Mouse (Mus musculus): Measurements from ENCODE around the gene Hist1h3b.
A peak's percentile ranks its signal among the peaks of the same experiment; 100 is the strongest.
"Not testable (repeated sequence)": the region's sequence is repeated elsewhere in the genome, so short reads cannot be mapped to it uniquely, and the experiment has no call there.

Hist1h3b gene

DNA sequence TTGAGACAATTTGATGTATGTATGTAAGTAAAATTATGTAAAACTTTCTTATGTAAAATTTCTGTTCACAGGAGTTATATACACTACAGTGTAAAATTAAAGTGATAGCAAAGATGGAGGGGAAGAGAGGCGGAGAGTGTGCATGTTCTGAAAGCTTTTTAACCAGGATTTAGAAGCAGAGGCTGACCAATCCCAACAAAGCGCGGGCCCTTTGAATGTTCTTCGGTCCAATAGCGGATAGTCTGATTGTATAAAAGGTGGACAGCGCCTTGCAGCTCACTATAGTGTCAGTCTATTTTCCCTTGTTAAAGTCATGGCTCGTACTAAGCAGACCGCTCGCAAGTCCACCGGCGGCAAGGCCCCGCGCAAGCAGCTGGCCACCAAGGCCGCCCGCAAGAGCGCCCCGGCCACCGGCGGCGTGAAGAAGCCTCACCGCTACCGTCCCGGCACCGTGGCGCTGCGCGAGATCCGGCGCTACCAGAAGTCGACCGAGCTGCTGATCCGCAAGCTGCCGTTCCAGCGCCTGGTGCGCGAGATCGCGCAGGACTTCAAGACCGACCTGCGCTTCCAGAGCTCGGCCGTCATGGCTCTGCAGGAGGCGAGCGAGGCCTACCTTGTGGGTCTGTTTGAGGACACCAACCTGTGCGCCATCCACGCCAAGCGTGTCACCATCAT, at the start of gene Hist1h3b:
Hist1h3b (plus strand) TSS at position 201 of the 675 bp plus-strand sequence.
- DNase-seq (ENCODE audit: low spot score in 2 of 2), result peak in 1 of 2 experiments; percentile 74

DNA sequence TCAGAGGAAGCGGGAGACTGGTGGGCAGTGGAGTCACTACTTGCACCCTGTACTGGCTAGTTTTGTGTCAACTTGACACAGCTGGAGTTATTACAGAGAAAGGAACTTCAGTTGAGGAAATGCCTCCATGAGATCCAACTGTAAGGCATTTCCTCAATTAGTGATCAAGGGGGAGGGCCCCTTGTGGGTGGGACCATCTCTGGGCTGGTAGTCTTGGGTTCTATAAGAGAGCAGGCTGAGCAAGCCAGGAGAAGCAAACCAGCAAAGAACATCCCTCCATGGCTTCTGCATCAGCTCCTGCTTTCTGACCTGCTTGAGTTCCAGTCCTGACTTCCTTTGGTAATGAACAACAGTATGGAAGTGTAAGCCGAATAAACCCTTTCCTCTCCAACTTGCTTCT, 49.3 kb upstream of the Hist1h3b start:
- DNase-seq (ENCODE audit: low spot score in 2 of 2), result not testable (repeated sequence)

DNA sequence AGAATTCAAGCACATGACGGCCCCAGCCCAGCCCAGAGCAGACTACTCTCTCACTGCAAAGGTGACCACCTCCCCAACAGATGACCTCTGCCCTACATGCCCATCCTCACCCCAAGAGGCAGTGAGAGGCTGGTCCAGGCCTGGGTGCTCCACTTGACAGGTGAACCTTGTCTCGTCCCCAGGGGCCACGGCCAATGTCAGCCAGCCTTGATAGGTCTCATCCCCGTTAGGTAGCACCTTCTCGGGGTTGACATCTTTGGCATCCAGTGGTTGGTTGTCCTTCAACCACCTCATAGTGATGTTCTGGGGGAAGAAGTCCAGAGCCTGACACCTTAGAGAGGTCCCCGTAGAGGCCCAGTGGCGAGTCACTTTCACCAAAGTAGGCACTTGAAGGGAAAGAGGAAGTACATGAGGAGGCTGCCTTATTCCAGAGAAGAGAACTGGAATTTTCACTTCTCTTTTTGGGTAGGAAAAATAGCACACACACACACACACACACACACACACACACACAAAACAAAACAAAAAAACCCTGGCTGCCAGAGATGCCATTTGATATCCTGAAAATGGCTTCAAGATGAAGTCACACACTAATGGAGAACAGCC, 46.2 kb upstream of the Hist1h3b start:
- no peak for DNase-seq (ENCODE audit: low spot score in 2 of 2)

DNA sequence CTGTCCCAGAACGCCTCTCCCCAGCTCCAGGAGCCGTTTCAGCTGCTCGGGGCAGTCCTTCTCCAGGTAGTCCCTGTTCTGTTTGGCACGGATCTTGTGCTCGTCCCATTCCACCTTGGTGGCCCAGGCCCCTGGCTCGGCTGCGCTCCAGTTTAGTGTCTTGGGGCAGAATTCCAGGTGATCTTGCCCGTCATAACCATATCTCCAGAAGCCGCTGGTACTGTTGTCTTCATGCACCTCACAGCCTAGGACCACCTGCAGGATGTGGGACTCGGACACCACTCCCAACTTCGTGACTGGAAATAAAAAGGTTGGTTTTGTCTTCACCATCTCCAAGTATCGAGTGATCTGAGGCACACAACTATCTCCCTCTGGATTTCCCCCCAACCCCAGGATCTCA, 45.3 kb upstream of the Hist1h3b start:
- no peak for DNase-seq (ENCODE audit: low spot score in 2 of 2)

DNA sequence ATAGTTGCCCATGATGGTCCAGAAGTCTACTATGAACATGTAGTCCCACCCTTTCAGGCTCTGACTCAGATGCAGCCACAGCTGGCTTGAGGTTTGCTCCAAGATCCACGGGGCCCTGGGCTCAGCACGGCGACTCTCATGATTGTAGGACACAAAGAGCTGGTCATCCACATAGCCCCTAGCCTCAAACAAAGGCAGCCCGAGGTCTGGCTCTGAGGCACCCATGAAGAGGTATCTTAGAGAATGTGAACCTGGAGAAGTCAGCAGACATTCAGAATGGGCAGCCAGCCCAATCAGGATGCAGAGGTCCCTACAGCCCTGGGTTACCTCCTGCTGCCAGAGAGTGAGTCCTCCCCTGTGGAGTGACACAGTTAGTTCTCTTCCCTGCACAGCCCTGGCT, 44.0 kb upstream of the Hist1h3b start:
- DNase-seq (ENCODE audit: low spot score in 2 of 2), result no peak

DNA sequence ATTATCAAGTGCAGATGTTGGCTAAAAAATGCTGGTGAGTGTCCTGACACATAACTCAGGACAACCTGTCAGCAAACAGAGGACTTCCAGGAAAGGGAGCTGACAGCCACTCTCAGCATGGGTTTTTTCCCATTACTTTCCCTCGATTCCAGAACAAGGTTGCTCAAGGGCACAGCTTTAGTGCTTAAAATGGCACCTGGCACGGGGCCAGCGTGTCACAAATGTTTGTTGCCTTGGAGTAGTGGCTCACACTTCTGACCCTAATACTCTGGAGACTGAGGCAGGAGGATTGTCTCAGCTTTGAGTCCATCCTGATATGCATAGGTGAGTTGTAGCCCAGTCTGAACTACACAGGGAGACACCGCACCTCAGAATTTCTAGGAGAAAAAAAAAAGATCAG, 43.4 kb upstream of the Hist1h3b start:
- DNase-seq (ENCODE audit: low spot score in 2 of 2), result no peak

DNA sequence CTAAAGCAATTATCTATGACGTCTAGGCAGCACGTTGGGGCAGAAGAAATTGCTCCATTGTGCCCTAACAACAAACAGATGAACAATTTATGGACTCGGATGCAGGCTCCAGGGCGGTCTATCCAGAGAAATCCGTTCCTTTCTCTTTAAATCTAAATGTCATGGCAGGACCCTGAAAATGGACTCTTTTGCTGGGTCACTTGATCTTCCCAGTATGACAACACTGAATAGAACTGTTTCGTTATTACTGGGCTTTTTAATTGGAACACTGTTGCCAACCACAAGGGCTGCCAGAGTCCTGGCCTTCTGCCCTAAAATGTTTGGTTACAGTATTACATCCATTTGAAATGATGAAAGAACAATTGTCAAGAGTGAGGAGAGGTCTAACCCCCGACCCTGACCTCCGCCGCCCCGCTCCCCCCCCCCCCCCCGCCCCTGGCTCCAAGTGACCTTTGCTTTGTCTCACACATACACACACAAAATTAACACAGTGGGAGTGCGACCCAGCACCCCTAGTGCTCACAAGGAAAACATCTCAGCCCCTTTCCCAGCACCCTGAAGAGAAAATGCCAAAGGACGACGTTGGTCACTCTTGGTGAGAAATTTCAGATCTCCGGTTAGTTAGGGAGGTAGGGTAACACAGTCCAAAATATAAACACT, 42.2 kb upstream of the Hist1h3b start:
- no peak for DNase-seq (ENCODE audit: low spot score in 2 of 2)

DNA sequence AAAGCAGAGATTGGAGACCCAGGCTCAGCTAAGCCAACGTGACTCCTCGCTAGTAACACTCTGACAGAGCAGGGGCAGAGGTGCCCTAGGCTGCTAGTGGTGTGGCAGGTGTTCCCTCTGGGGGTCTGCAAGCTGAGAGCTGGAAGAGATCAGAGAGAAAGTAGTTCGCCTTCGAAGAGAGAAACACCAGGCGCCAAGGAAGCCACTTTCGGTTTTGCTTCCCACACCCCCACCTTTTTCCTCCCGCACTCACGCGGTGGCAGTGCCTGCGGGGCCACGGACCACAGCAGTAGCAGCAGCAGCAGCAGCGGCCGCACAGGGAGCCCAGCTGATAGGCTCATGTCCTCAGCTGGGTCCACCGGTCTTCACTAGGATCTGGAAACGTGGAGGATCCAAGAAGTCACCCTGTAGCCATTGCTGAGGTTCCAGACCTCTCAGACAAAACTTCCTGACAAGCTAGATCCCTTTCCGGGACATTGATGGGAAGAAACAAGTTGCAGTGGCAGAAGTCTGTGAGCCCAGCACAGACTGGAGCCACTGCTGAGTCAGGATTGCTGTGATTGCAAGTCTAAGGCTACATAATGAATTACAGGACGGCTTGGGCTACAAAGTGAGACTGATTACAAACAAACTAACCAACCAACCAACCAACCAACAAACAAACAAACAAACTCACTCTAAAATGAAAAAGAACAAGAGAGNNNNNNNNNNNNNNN, 41.5 kb upstream of the Hist1h3b start, which contains the start of gene Hfe:
Hfe (minus strand) TSS at position 481 of the 716 bp plus-strand sequence.
- DNase-seq (ENCODE audit: low spot score in 2 of 2), result peak in 1 of 2 experiments; percentile 44

DNA sequence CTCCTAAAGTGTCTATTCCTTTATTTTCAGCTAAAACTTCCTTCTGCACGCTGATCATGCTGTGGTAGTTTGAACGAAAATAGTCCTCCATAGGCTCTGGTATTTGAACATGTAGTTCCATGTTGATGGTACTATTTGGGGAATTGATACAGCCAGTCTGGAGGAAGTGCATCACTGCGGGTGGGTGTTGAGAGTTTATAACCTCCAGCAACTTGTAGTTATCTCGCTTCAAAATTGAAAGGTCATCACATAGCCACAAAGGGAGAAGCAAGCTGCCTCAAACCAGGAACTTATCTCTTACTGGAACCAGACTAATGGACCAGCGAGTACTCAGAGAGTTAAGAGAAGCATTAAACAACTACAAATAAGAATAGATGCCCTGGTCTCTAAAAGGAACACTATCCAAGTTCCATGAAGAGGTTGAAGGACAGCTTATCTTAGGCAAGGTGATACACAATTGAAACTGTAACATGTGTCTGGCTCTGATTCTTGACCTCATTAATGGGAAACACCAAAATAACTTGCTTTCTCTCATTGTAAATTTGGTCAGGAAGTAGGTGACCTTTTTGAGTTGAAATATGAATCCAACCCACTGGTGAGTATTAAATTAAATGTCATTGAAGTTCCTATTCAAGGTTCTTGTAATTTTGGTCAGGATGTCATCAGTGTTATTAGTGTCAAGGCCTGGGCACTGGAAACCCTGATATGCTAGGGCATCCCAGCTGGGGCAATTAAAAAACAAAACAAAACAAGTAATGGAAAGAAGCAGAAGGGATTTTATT, 35.6 kb upstream of the Hist1h3b start:
- DNase-seq (ENCODE audit: low spot score in 2 of 2), result no peak

DNA sequence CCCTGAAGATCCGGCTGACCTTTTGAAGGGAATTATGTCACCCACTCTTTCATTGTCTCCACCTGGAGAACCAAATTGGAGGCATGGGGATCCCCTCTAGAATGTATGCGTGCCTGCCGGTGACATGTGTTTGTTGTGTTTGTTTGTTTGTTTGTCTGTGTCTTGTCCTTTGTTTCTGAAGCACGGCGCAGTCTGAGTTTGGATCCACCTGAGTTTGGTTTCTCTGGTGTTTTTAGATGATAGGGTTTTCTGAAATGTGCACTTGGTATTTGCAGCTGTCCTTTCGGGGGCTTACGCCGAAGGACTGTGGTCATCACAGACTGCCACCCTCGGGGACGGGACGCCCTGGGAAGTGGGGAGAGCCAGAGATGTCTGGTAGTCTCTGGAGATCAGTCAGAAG, 34.9 kb upstream of the Hist1h3b start:
- no peak for DNase-seq (ENCODE audit: low spot score in 2 of 2)

DNA sequence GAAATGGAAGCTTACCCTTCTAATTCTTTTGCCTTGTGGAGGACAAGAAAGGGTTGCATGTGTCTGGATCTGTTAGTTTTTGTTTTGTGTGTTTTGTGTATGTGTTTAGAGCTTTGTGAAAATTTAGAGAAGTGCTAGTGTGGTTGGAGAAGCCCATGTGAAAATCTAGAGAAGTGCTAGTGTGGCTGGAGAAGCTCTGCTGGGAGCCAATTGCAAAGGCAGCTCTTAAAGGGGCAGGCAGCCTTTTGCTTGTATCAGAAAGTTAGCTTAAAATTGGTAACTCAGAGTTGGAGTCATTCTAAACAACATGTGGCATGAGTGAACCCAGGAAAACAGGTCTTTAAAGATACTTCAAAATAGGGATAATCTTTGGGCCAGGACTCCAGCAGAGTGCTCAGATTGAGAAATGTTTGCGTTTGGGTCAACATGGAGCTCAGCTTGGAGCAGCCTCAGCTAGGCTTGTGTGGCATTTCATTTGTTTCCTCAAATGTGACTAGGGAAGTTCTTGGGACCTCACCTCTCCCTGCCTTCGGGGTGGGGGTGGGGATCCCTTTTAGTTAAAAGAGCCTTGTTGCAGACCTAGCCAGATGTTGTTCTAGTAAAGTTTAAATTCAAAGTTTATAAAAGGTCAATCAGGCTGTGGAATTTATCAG, 34.3 kb upstream of the Hist1h3b start:
- not testable (repeated sequence) for DNase-seq (ENCODE audit: low spot score in 2 of 2)

DNA sequence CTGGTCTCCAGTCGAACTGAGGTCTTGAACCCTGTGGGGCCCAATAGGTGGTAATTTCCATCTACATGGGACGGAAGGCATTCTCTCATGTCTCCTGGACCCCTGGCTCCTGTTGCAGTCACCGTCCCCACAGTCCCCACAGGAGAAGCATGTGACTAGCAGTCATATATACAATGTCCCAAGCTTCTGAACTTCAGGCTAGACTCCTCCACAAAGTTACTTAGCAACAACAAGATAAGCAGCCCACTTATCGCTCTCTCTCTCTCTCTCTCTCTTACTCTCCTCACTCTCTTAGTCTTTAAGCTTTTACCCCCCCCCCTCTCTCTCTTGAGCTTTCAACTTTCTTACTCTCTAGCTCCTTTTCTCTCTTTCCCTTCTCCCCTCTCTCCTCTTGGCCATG, 27.8 kb upstream of the Hist1h3b start:
- no peak for DNase-seq (ENCODE audit: low spot score in 2 of 2)

DNA sequence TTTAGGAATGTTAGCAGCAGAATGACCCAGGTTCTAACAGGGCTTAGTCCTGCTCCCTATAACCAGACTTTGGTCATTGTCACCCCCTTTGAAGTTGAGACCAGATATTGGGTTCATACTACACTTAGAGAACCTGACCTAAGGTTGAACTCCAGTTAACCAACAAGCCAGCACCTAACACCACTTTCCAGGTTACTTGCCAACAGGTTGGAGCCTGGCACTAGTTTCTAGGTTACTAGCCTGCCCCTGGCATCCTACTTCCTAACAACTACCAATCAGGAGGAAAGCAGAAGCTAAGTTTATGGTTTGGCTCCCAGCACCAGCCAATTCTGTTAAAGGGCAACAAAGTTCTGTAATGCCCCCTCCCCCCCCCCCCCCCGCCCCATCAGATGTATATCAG, 26.9 kb upstream of the Hist1h3b start:
- no peak for DNase-seq (ENCODE audit: low spot score in 2 of 2)

DNA sequence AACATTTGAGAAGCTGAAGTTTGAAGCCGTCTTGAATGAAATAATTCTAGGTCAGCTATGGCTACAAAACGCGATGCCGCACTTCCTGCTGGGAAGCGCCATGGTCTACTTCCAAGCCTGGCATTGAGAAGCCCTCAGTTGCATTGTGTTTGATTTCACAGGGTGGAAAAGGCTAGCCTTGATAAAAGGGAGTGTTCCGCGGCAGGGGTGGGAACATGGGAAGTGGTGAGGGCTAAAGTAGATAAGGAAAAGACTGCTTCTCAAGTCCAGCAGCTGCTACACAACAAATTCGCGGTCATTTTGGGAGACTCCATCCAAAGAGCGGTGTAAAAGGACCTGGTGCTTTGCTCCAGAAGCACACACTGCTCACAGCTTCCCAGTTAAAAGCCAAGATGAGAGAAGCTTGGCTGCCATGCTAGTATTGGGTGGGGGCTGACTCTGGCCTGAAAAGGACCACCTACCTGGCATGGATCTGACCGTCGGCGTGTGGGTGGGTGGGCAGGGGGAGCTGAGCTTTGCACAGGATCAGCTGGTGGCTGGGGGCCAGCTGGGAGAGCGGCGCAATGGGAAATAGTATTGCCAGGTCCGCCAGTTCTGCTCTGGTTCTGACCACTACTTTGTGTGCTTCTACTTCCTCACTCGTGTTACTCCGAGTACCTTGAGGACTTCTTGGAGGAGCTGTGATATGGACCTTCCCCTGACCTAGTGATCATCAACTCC, 23.4 kb upstream of the Hist1h3b start:
- DNase-seq (ENCODE audit: low spot score in 2 of 2), result no peak

DNA sequence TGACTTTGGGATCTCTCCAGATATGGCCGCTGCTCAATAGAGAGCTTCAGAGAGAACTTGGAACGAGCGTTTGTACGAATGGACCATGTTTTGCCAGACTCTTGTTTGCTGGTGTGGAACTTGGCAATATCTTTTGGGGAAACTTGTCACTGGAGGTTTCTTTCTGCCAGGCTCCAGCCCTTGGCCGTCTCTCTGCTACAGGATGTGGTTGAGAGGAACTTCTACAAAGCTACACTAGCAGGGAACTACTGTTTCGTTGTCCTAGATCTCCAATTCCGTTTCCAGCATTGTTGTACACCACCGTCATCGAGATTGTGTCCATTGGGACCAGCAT, 22.9 kb upstream of the Hist1h3b start:
- DNase-seq (ENCODE audit: low spot score in 2 of 2), result no peak

DNA sequence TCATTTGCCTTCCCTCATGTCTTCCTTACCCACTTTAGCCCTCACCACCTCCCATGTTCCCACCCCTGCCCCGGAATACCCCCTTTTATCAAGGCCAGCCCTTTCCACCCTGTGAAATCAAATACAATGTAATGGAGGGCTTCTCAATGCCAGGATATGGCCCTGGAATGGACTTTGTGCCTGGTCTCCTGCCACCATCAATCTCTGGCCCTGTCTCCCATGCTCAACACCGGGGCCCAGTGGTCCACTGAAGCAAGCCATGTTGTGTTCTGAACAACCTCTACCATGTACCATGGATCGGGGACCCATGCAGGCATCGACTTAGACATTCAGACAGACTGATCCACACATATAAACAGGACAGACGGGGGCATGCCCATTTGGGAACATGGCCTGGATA, 22.4 kb upstream of the Hist1h3b start:
- no peak for DNase-seq (ENCODE audit: low spot score in 2 of 2)

DNA sequence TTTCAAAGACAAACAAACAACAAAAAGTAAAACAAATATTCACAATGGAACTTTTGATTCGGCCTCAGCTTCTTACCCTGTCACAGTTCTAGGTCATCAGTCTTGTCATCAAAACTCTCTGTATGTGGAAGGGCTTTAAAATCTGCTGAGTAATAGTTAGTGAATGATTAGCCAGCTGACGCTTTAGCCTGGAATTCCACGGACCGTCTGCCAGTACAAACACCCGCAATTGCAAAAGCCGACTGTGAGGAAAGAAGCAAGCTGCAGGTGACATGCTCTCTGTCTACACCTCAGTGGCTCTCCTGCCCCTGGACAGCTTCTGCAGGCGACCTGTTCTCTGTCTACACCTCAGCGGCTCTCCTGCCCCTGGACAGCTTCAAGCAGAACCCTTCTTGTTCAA, 21.6 kb upstream of the Hist1h3b start:
- peak in 1 of 2 experiments; percentile 48 for DNase-seq (ENCODE audit: low spot score in 2 of 2)

DNA sequence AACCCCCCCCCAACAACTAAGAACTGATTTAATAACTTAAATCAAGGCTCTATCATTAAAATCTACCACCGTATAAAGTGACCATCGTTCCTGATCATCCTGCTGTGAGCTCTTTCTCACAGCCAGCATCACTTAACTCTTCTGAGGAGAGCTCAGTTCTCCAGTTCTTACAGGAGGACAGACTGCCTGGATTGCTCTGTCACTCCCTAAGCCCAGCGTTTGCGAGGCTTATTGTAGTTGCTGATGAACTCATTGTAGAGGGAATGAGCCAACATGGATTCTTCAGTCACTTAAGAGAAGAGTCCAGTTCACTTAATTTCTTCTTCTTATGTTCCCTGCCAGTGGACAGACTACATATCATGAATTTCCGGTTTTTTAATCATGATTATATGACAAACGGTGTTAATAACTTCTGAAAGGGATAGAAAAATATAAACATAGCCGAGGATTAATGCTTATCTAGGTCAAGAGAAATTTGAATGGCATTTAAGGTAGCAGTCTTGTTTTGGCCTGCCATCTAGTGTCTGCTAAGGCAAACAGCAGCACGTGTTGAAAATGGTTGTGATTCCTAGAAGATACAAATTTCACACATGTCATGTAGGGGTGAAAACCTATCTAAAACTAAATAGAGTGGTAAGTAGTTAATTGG, 19.8 kb upstream of the Hist1h3b start:
- DNase-seq (ENCODE audit: low spot score in 2 of 2), result no peak

DNA sequence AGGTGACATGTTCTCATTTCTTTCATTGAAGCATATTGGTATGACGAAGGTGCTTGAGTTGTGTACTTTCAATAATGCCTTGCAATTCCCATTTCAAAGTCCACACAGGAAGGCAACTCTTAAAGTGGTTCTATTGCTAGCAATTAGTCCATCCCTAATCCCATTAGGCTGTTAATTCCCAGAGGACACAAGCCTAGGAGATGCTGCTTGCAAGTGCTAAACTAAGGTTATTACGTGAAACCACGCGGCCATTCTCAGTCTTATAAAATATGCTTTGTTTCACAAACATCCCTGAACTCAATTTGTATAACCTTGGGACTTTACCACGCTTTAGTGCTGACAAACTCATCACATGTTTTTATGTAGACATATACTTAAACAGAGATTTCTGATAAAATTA, 15.0 kb upstream of the Hist1h3b start:
- DNase-seq (ENCODE audit: low spot score in 2 of 2), result no peak

DNA sequence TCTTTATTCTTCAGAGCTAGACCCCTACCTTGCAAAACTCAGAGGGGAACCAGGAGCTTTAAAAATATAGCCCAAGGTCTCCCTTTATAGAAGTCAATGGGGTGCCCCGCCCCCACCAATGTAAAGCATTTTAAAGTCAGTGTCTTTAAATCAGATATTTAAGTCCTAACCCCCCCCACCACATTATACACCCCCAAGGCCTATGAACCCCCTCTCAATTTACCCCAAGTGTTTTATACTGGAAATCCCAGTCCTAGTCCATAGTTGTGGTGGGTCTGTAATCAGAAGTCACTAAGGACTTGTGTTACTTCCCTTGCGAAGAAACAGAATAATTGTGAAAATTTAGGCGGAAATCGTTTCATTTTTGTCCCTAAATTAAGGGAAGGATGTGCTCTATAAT, 14.0 kb upstream of the Hist1h3b start:
- DNase-seq (ENCODE audit: low spot score in 2 of 2), result no peak

Measured in urinary bladder, adult 18-20 months (tissue).